Mouse (Mus musculus) CD8-positive naive resting alpha-beta T cell, adult 2 months (primary cell): ENCODE results near the gene Hmgn3.
"Not testable (repeated sequence)": the region's sequence is repeated elsewhere in the genome, so short reads cannot be mapped to it uniquely, and the experiment has no call there.

Source experiments
- DNase-seq, 2 experiments: peaks; one replicate each; pipeline ENCODE4 v3.0.0; 2022; ENCODE audit warnings: low read depth in 2 of 2, low spot score in 2 of 2

The Hmgn3 gene

DNA sequence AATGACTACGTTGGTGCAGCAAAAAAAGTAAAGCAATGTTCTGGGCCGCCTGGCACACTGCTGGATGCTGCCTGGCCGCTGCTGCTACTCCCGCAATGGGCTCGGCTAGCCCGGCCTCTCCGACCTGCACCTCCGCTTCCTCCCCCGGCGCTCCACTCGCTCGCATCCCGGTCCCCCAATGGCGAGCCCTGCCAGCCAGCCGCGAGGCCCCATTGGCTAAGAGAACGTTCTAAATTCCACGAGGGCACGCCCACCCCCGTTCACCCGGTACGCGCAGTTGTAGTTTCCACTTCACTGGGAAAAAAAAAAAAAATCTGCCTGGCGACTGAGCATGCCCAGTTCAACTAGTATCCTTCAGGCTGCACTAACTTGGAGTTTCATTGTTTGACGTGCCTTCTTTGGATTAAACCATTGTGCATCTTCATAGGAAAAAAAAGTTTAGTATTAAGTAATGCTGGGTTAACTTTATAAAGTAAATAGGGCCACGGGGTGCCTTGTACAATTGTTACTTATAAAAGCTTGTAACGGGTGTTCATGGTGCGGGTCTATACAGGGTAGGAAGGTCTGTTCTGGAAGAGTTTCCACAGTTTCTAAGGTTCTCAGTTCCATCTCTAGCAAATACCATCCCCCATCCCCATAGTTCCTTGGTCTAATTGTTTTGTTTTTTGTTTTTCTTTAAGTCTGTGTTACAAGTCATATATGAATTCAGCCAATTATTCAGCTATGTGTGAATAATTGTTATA is at the start of gene Hmgn3:
Hmgn3 (minus strand) TSS at position 240 of the 743 bp plus-strand sequence.
- DNase-seq, result no peak

DNA sequence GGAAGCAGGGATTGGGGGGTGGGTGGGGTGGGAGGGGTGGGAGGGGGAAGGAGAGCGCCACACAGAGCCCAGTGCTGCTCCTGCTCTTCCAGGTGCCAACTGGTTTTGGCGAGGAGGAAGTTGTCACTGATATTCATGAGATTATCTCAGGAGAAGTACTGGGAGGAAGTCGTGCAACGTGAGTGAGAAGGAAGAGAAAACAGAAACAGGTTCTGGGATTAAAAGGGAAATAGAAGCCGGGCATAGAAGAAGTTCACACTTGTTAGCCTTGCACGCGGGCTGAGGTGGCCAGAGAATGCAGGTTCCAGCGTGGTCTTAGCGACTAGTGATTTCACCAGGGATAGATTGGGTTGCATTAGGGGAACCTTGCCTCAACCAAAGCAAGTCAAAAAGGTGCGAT is 49.3 kb upstream of the Hmgn3 start:
- DNase-seq, result no peak

DNA sequence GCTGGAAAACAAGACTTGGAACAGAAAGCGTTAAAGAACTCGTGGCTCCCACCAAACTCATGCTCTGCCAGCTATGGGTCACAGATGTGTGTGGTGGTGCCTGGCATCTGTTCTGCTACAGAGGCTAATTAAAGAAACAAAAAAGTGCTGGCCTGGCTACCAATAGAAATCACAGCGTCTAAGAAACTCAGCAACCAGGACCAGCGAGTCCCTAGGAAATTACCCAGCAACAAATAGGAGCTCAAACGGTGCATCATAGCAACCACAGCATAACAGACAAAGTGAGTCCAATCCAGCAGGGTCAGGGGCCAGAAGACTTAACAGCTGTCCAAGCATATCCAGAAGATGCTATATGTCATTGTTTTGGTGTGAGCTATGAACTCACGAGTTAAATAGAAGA is 48.5 kb upstream of the Hmgn3 start:
- DNase-seq, result no peak

DNA sequence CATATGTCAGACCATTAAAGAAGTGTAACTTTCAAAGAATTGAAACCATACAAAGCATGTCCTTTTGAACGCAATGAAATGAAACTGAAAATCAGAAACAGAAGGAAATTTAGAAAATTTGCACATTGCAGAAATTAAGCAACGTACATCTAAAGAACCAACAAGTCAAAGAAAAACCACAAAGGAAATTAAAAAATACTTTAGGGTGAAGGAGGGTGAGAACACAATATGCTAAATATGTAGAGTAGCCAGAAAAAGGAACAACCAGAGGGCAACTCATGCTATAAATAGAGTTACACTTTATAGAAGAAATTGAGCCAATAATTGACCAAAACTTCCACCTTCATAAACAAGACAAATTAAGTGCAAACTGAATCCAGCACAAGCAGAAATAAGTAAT is 41.3 kb upstream of the Hmgn3 start:
- DNase-seq, result no peak

DNA sequence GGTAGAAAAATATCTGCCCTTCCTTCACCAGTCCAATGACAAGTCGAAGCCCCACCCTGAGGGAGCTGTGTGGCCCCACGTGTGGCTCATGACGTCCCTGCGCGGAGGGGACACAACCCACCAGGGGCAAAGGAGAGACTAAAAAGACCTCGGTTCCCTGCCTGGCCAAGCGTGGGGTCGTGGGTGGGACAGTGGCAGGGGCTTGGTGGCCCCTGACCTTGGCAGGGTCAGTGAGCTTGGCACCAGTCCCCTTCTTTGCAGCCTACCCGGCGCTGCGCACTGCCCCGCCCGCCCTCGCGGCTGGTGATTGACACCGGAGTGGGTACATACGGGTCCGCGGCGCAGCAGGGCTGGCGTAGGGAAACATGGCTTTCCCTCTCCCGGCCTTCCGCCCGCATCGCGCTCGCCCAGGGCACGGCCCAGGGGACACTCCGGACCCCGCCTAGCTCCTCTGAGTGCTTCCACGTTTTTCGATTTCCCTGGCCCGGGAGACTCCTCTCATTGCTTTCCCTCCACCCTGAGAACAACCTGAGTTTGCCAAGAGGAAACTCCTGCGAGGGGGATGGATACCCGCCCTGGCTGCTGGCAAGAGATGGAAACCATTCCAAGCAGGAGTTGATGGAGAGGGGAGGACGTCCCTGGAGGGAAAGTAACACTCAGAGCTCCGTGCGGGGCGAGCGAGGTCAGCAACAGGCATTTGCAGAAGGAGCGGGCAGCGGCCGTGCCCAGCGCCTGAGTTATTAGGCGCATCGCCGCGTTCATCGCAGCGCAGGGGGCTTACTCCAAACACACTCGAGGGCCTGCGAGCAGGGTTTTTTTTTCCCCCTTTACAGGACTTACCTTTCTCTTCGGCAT is 667 bp downstream of the Hmgn3 start:
- no peak for DNase-seq

DNA sequence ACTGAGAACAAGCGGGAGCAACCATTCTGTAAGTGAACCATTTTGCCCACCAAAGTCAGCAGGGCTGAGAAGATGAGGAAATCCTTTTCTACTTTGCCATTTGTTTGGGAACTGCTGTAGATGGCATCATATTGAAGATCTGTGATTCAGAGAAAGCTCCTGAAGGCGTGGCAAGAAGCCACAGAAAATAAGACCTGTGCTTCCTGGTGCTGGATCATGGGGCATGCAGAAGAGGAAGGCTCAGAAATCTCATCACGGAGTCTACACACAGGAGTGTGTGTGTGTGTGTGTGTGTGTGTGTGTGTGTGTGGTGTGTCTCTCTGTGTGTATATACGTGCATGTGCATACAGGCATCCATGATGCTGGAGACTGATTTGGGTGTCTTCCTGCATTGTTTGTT is 16.7 kb downstream of the Hmgn3 start:
- no peak for DNase-seq

DNA sequence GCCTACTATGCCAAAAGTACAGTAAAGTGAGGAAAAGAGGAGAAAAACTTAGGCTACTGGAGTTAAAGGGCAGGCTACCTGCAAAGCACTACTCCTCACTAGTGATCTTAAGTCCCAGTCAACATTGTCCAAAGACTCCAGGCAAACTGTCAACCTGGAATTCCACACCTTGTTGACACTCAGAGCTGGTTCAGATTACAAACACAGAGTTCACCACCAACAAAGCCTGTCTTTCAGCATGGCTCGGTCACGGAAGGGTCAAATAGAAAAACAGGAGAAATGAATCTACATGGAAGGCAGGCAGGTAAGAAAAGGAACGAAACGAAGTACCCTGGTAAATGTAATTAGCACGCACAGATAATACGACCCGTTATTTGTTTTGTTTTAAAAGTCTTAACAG is 18.6 kb downstream of the Hmgn3 start:
- no peak for DNase-seq

DNA sequence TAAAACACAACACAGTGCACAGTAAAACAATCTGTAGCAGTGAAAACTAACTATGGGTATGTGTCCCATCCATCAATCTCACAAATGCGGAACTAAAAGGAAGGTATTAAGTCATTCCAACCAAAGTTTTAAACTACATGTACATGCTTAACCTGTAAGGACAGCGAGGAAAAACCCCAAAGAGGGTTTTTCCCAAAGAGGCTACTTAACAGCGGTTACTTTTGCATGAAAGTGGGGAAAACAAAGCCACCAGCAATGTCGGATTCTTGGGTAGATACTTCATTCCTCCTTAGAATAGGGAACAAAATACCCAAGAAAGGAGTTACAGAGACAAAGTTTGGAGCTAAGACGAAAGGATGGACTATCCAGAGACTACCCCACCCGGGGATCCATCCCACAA is 20.0 kb downstream of the Hmgn3 start:
- DNase-seq, result not testable (repeated sequence)

DNA sequence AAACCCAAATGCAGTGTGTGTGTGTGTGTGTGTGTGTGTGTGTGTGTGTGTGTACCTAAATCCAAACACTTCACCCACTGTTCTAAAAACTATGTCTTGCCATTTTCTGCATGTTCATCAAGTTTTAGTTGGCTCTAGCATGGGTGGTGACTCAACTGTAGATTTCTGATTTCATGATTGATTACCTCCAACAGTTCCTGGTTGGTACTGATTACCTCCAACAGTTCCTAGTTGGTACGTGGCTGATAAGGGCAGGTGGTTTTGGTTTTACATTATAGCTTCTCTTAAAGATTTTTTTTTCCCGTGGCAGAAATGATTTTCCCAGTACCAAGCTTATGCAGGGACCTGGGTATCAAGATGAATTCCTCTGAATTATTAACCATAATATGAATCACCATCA is 27.3 kb downstream of the Hmgn3 start:
- no peak for DNase-seq

DNA sequence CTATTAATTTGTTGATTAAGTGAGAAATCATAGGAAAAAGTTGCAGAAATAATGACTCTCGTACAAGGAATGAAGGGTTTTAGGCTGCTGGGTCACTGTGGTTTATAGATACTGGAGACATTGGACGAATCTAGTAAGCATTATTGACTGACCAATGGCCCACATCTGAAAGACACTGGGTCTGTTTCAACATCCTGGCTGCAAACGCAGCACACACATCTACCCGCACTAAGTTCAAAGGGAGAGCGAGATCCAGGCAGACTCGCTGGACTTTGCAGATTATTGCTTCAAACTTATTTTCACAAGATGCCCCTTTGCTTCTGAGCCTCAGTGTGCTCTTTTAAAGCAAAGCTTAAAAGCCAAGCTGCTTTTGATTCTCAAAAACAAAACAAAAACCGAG is 29.0 kb downstream of the Hmgn3 start:
- DNase-seq, result no peak

DNA sequence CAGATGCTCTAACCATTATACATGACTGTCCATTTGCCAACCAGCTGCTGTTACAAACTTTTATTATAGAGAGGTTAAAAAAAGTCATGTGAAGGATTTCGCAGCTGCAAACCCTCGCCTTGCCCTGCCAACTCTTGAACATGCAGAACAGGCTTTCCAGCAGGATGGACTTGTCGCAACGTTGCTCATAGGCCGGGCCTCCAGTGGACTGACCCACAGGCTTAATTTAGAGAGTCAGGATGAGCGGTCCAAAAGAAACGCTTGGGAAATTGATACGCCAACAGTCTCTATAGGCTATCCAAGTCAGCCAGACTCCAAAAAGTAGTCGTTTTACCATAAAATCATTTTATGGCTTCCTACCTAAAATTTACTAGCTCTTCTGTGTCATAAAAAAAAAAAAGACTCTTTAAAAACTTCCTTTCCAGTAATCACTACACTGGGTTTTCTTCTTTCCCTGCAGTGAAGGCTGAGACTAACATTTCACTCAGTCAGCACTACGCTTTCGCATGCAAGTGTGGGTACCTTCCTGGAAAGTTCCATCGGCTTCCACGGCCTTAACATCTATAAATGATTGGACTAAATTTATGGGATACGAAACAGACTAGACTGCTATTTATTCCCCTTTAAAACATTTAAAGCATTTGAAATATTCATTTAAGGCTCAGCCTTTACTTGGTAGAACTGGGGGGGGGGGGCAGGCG is 29.6 kb downstream of the Hmgn3 start:
- no peak for DNase-seq

DNA sequence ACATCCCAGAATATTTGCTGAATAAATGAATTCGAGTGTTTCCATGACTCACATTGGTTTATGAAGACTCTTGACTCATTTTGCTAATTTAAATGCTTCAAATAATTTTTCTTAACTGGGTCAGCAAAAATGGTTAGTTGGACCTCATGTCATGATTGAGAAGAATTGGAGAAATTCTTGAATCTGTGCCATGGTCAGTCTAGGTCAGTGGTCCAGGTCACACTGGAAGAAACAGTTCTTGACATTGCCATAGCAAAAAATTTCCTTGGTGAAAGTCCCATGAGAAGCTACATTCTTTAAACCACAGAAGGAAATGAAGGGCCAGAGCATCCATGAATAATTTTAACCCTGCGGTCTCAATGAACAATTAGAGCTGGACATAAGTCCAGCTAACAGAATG is 30.8 kb downstream of the Hmgn3 start:
- DNase-seq, result no peak

DNA sequence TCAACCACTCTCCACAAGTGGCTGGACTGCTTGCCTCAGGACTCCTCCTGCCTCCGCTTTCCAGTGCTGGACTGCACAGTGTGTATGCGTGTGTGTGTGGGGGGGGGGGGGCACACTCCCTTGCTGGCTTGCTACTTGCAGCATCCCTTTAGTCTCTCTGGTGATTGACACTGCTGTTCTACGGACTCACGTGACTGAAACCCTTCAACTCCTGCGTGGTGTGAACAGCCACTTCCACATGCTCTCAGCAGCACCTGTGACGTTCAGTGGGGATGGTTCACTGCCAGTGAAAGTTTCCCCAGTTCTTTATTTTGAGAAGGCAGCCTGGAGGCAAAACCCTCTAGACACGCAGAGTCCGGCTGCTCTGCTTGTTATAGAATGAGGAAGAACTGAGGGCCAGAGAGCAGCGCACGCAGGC is 32.7 kb downstream of the Hmgn3 start:
- DNase-seq, result no peak

DNA sequence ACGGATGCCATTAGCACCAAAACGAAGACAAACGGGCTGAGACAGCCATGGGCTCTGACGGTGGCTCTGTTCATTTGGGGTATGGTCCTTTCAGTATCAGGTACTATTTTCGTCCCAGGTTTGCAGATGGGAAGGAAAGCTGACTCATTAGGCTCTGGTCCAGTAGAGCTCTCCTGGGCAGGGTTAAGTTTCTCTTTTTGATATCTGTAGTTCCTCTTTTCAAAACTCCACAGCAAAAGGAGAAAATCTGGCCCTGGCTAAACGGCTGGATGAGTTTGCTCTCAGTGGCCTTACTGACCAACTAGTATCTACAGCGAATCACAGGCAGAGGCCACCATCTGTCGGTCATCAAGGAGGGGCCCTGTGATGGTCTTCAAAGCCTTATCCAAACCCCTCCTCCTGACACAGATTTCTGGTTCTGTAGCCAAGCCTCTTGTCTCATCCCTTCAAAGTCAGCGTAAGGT is 34.1 kb downstream of the Hmgn3 start:
- DNase-seq, result no peak

DNA sequence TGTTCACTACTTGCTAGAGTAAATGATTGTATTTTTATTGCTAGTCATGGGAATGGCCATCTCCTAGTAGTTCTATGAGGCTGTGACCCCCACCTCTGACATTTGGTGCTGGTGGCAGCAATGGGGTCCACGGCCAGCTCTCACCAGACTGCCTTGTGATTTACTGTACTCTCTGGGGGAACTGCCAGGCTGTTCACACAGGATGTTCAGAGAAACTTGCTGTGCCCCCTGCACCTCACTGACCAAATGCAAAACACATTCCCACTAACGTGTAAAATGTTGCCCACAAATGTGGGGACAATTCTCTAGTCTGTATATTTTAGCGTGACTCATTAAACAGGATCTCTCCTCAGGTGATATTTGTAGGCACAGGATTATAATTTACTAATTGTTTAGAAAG is 34.7 kb downstream of the Hmgn3 start:
- DNase-seq, result no peak

DNA sequence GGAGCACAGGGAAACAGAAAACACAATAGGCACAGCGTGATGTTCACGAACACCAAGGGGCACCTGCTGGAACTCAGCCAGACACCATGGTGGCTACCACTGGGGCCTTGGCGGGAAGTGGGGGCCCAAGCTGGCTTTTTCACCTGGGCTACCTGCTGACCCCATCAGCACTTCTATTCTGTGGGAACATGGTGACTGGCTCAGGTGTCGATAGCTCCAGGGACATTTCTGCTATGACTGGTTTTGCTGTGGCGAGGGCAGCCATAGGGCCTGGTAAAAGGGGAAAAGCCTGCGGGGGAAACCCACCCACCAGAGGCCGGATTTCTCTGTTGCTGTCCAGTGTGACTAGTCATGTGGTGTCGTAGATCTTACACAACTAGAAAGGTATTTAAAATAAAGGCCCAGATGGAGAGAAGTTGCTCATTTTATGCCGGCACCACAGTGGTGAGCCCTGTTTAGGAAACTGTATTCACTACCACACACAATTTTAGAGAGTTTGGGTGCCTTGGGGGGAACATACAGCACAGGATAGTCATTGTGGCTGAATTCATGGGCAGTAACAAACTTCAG is 35.3 kb downstream of the Hmgn3 start:
- no peak for DNase-seq

DNA sequence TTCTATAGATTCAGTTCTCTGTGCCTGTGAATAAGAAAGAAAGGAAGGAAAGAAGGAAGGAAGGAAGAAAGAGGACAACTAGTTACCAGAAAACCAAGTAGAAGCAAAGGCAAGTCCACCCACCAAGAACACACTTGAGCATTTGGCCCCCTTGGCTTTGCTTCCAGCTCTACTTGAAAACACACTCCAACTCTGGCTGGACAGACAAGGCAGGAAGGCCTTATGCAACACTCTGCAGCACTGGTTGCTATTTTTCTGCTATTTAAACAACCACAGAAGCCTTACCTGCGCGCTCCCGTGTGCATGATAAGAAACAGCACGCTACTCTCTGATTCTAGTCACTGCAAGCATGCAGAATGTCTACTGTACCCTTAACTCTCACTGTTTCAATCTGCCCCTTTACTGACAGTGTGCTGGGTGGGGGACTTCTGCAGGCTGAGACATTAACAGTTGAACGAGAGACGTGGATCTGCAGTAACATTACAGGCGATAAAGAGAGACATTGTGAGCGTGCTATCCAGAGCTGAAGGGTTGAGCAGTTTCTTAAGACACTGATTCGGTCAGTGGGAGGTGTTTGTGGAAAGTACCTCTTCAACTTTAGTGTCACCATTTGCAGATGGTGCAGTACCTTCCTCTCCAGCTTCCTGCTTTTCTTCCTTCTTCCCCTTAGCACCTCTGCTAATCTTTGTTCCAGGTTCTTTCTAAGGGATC is 35.9 kb downstream of the Hmgn3 start:
- no peak for DNase-seq

DNA sequence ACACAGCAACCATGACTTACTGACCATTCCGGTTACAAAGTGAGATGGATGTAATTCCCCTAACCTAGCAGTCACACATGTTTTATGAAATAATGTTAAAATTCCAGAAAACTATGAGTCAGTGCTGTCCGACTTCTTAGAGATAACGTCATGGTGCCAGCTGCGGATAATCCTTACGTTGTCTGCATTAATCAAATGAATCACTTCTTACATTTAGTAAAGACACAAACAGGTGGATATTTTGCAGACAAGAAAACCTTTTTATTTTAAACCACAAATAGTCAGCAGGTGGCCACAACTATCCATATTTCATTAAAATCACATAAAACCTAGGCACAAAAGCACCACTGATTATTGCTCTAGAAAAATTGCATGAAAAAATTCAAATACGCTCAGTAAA is 36.8 kb downstream of the Hmgn3 start:
- no peak for DNase-seq

DNA sequence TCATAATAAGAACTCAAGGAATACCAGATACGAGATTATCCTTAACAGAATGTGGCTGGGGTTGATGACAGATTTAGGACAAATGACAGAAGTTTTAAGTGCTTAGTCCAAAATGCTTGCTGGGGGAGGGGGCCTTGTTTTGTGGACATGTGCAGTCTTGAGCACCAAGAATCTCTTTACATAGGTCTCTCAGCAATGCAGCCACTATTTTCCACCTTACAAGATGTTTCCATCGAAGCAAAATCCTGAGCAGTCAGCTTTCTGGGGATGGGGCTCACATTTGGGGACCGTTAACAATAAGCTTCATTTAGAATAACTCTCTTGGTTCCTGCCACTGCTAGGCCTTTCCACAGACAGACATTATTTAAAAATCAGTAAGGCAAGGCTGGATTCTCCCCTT is 37.7 kb downstream of the Hmgn3 start:
- no peak for DNase-seq

DNA sequence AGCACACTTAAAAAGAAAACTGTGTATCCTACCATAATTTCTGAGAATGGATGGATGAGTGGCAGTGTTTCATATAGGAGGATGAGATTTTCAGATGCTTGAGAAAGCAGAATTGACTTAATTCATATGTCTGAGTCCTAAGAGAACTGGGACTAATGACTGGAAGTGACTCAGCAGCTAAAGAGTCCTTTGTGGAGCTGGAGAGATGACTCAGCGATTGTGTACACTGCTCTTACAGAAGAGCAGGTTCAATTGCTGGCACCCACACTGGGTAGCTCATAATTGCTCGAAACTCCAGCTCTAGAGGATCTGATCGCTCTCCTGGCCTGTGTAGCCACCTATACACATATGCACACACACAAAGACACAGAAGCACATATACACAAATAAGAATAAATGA is 42.7 kb downstream of the Hmgn3 start:
- DNase-seq, result no peak

DNA sequence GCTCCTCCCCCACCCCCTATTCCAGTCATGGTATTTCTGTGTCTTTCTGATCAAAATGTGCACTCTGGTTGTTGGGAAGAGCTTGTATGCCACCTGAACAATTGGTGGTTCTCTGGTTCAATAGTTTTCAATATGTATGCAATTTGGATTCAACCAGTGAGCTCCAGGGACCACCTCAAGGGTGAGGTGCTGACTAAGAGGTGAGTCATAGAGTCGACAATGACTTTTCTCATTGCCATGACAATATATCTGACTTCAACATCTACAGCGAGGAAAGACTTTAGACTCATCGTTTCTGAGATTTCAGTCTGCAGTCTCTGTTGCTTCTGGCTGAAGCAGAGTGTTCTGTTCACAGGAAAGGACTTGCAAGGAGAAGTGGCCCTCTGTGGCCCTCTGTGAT is 44.8 kb downstream of the Hmgn3 start:
- no peak for DNase-seq
